Mouse (Mus musculus) liver, embryonic 11.5 days (tissue): Measurements from ENCODE around the gene Dnah7c. TPM values are rescaled to one million over a fixed set of nuclear protein-coding genes. Genes with fewer than 3 reads are reported as not detected.
"Not testable (repeated sequence)": the region's sequence is repeated elsewhere in the genome, so short reads cannot be mapped to it uniquely, and the experiment has no call there.

Experiments
- ATAC-seq: fragments of 200-750 bp; cut with Nextera tagmentation; replicated peaks from 2 replicates; pipeline ENCODE4 v1.8.0; 2017; ENCODE audit warnings: moderate number of reproducible peaks, mild to moderate bottlenecking, moderate TSS enrichment, moderate library complexity; ENCODE audit not compliant: low FRiP score
- DNase-seq: peaks from one replicate; pipeline ENCODE4 v3.0.0-alpha.2; 2017; ENCODE audit warnings: low spot score
- H3K27ac ChIP-seq: fragments of 300-500 bp; sonication (generic); 2 replicates; pipeline ENCODE4 v1.5.1; 2014; ENCODE audit warnings: mild to moderate bottlenecking, low read depth, low read length, control low read depth
- H3K27me3 ChIP-seq: fragments of 300-500 bp; sonication (generic); replicated peaks from 2 replicates; pipeline ENCODE4 v1.6.1; 2014; ENCODE audit warnings: low read length, mixed read lengths; ENCODE audit not compliant: control insufficient read depth, insufficient read depth
- H3K36me3 ChIP-seq: fragments of 300-500 bp; sonication (generic); 2 replicates; pipeline ENCODE4 v1.6.1; 2014; ENCODE audit warnings: mild to moderate bottlenecking, low read length, moderate library complexity, mixed read lengths; ENCODE audit not compliant: control insufficient read depth, insufficient read depth
- H3K4me1 ChIP-seq: fragments of 300-500 bp; sonication (generic); replicated peaks from 2 replicates; pipeline ENCODE4 v1.6.1; 2014; ENCODE audit warnings: low read length, mixed read lengths; ENCODE audit not compliant: control insufficient read depth, insufficient read depth
- H3K4me2 ChIP-seq: fragments of 300-500 bp; sonication (generic); 2 replicates; pipeline ENCODE4 v1.6.1; 2014; ENCODE audit warnings: mild to moderate bottlenecking, control low read depth, moderate library complexity
- H3K4me3 ChIP-seq: fragments of 300-500 bp; sonication (generic); 2 replicates; pipeline ENCODE4 v1.5.1; 2014; ENCODE audit warnings: low read depth, low read length, control low read depth
- H3K9ac ChIP-seq: fragments of 300-500 bp; sonication (generic); 2 replicates; pipeline ENCODE4 v1.6.1; 2014; ENCODE audit warnings: low read depth, low read length, control low read depth
- H3K9me3 ChIP-seq: fragments of 300-500 bp; sonication (generic); 2 replicates; pipeline ENCODE4 v1.6.1; 2016; ENCODE audit warnings: low read length, inconsistent platforms, mixed read lengths; ENCODE audit not compliant: control insufficient read depth
- WGBS: fragments of 180-500 bp; shearing (Covaris S2); extraction: QIAGEN DNeasy Blood & Tissue Kit; methylation state at CpG from one replicate; pipeline ENCODE4 v1.1.7; 2014; 5-methylcytosine and 5-hydroxymethylcytosine counted together
- polyA plus RNA-seq: library from polyadenylated mRNA; unstranded; fragments of >200 nt; fragmentation: Nextera tagmentation; extraction: Ambion mirVana; gene quantifications from 2 replicates; pipeline ENCODE4 v1.2.1, GENCODE M21; 2014

Dnah7c gene
- polyA plus RNA-seq, 1 experiment from 2014 or later = 0.04 TPM

DNA sequence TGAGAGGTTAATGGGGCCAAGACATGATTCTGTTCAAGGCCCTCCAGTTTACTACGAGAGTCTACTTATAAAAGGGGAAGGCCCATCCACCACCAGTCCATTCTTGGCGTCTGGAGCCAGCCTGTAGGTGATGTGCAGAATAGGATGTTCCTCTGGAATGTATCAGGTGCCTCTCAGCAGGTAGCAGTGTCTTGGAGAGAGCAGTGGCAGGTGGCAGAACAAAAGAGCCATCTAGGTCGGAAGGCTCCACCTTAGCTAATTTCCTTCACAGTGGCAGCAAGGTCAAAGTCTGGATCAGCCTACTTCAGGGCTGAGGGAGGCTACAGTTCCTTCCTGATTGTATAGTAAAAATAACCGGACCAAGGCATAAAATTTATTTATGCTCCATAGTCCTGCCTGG is 224.4 kb downstream of the Dnah7c start:
- not testable (repeated sequence) for H3K4me1 ChIP-seq, H3K27ac ChIP-seq, H3K9me3 ChIP-seq, H3K4me2 ChIP-seq, H3K4me3 ChIP-seq, ATAC-seq, H3K36me3 ChIP-seq, DNase-seq, H3K9ac ChIP-seq, H3K27me3 ChIP-seq
- WGBS = 74% methylated on average over 4 of the region's 4 CpGs

DNA sequence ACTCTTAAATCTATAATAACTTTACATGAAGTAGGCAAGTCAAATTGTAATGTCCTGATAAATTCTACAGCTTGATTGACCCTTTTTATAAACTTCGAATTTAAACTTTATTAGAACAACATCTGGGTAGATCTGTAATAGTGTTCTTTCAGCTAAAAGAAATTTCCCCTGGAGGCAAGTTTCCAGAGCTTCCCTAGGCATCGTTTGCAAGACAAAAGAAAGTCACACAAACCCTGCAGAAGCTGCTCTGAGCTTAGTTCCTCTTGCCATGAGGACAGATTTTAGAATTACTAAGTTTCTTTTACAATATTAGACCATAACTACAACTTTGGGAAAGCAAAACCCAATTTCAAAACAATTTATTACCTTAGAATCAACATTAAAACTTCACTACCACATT is 227.3 kb downstream of the Dnah7c start:
- H3K4me2 ChIP-seq, H3K9ac ChIP-seq, H3K36me3 ChIP-seq, H3K27ac ChIP-seq, H3K4me1 ChIP-seq, ATAC-seq, H3K4me3 ChIP-seq, H3K9me3 ChIP-seq, H3K27me3 ChIP-seq, DNase-seq: not testable (repeated sequence)
- WGBS = 49% methylated on average over 2 of the region's 2 CpGs

DNA sequence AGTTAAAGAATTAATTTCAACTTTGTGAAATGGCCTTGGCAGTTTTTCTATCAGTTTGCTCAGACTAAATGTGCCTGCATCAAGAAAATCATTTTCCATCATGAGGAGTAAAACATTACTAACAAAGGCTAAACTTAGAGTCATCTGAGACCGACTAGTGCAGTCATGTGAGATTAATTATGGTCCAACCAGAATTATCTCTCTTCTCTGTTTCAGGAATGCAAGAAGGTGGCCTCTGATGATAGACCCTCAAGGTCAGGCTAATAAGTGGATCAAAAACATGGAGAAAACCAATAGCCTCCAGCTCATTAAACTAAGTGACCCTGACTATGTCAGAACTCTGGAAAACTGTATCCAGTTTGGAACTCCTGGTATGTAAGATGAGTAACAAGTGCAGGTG is 299.4 kb downstream of the Dnah7c start:
- H3K9ac ChIP-seq, DNase-seq, H3K27me3 ChIP-seq, H3K4me3 ChIP-seq, H3K27ac ChIP-seq, H3K4me2 ChIP-seq, H3K9me3 ChIP-seq, ATAC-seq, H3K36me3 ChIP-seq, H3K4me1 ChIP-seq: not testable (repeated sequence)
- 57% methylated on average over 1 of the region's 1 CpGs for WGBS

DNA sequence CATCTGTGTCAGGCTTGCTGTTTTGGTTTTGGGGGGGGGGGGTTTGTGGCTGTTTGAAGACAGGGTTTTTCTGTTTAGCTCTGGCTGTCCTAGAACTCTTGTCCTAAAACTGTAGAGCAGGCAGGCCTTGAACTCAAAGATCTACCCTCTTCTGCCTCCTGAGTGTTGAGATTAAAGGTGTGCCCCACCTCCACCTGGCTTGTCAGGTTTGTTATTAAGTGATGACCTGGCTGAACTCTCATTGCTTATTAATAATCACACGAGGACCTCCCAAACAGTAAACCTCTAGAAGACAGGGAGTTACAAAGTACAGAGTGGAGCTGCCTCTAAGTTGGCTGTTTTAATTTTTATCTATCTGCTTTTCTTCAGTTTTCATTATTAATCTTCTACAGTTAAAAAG is 299.9 kb downstream of the Dnah7c start:
- no peak overlapping the region for H3K9ac ChIP-seq
- H3K36me3 ChIP-seq = no peaks in the 10 kb centered on the region
- H3K27me3 ChIP-seq = no peaks in the 10 kb centered on the region
- no peaks in the 10 kb centered on the region for H3K4me1 ChIP-seq
- H3K4me2 ChIP-seq = no peak overlapping the region
- DNase-seq (no peak), ATAC-seq (no peak)
- H3K4me3 ChIP-seq = no peak overlapping the region
- 71% methylated on average over 1 of the region's 1 CpGs for WGBS
- no peaks in the 10 kb centered on the region for H3K9me3 ChIP-seq
- H3K27ac ChIP-seq = no peak overlapping the region

DNA sequence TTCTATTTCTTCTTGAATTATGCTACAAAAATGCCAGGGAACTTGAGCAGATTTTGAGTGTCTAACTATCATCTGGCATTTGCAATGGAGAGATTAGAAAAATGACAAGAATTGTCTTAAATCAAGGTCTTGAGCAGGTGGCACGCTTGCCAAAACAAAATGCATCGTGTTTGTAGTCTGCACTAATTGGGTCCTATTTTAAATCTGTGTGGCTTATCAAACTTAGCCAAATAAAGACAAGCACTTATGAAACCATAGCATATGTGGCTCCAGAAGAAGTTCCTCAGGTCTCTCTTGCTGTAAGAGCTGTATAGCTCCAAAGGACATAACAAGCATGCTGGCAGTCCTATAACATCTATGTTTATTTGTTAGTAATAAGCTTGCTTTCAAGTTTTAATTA is 300.3 kb downstream of the Dnah7c start:
- not testable (repeated sequence) for H3K4me2 ChIP-seq, H3K9ac ChIP-seq, H3K27me3 ChIP-seq, H3K4me3 ChIP-seq, ATAC-seq, H3K4me1 ChIP-seq, H3K36me3 ChIP-seq, H3K27ac ChIP-seq, H3K9me3 ChIP-seq, DNase-seq
- 80% methylated on average over 2 of the region's 2 CpGs for WGBS

DNA sequence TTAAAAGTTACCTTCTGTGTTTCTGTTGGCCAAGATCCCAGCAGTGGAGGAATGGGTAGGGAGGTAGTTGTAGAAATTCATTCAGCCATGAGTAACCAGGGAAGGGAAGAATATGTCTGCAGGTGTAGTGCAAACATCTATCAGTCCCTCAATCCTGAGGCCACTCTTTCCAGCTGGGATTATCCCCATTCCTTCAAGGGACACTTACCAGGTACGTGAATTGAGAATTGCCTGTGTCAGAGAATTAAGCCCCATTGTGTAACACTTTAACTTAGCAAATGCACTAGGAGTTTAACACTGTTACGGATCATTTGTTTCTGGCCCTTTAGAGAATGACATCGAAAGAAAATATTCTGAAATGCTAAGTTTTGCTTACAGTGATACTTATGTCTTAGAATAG is 304.3 kb downstream of the Dnah7c start:
- ATAC-seq, H3K27me3 ChIP-seq, H3K4me1 ChIP-seq, H3K4me3 ChIP-seq, H3K4me2 ChIP-seq, H3K27ac ChIP-seq, DNase-seq, H3K36me3 ChIP-seq, H3K9ac ChIP-seq, H3K9me3 ChIP-seq: not testable (repeated sequence)
- 78% methylated on average over 3 of the region's 3 CpGs for WGBS

DNA sequence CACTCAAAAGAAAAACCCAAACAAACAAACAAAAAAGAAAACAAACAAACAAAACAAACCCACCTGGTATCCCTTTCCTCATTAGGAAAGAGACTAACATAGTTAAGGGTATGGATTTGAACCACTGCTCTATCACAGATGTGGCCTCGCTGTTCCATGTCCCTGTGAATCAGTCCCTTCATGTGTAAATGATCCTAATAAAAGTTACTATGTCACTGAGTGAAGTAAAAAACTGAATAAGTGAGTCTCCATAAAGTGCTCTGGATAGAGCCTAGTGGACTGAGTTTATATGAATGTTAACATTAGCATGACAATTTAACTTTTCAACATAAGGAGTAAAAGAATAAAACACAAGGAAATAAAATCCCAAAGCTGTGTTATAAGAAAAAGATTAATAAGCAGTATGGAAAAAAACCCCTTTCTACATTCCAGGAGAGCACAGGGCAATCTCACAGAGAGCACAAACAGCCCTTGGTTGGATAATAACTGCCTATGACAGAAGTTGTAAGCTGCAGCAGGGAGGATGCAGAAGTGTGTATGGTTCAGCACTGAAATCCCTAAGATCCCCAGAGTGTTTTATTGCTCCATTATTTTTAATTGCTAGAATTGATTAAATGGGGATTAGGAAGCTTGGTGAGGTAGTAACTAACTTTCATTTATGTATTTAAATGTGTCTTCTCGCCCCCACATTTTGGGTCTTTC is 308.2 kb downstream of the Dnah7c start:
- WGBS = 75% methylated on average over 2 of the region's 2 CpGs
- not testable (repeated sequence) for H3K4me3 ChIP-seq, H3K4me2 ChIP-seq, DNase-seq, H3K9ac ChIP-seq, H3K27ac ChIP-seq, ATAC-seq, H3K27me3 ChIP-seq, H3K4me1 ChIP-seq, H3K9me3 ChIP-seq, H3K36me3 ChIP-seq

DNA sequence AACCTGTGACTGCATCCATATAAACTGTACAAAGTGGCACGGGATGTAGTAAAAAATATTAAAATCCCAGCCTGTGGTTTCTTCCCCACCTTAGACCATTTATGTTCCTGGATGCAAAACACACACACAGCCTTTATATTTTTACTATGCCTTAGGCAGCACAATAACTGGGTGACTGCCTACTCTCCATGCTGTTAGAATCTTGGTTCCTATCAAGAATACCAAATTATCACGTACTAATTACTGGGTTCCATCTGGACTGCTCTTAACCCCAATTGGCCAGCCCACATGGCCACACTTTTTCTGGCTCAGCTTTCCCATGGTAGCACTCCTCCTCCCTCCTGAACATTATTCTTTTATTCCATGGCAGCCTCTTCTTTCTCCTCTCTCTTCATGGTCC is 309.1 kb downstream of the Dnah7c start:
- not testable (repeated sequence) for H3K27me3 ChIP-seq, H3K4me3 ChIP-seq, H3K9me3 ChIP-seq, H3K9ac ChIP-seq, H3K27ac ChIP-seq, H3K4me2 ChIP-seq, DNase-seq, H3K36me3 ChIP-seq, ATAC-seq, H3K4me1 ChIP-seq
- WGBS = 83% methylated on average over 2 of the region's 2 CpGs

DNA sequence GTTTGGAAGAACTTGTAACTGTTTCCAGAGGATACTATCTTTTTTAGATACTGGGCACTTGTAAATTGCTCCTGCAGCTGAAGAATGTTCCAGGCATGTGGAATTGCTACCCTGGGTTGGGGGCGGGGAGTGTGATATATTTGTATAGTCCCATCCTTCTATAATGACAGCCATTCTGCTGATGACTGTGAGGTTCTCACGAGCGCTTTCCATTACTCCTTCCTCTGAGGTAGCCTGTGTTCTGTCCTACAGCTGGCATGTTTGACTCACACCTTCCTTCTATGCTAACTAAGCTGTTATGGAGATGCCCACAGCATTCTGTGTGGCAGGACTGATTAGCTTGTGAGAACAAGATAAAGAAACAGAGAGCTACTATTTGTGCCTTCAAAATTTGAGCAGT is 339.2 kb downstream of the Dnah7c start:
- not testable (repeated sequence) for H3K4me2 ChIP-seq, ATAC-seq, H3K27ac ChIP-seq, H3K9ac ChIP-seq, H3K36me3 ChIP-seq, H3K4me3 ChIP-seq, H3K27me3 ChIP-seq, H3K4me1 ChIP-seq, DNase-seq, H3K9me3 ChIP-seq
- WGBS = 48% methylated on average over 3 of the region's 3 CpGs
